Mouse (Mus musculus) MEL (cell line): ENCODE results near the gene Col4a3bp.
A peak's percentile ranks its signal among the peaks of the same experiment; 100 is the strongest.

ENCODE experiments used
- CTCF ChIP-seq, 3 experiments: IDR thresholded peaks in 2 of 3; conservative IDR thresholded peaks in 1 of 3; 2 replicates each; pipeline ENCODE4 v1.5.1; 2011 to 2012; ENCODE audit warnings: low read length in 3 of 3, low read depth in 2 of 3, mild to moderate bottlenecking in 2 of 3, improper control_type of control experiment in 1 of 3, inconsistent platforms in 1 of 3, mixed read lengths in 1 of 3, moderate library complexity in 1 of 3; ENCODE audit not compliant: control insufficient read depth in 1 of 3, insufficient read depth in 1 of 3, poor library complexity in 1 of 3, severe bottlenecking in 1 of 3
- POLR2A ChIP-seq, 2 experiments: IDR thresholded peaks; 2 replicates each; pipeline ENCODE4 v1.6.1; 2011 to 2012; ENCODE audit warnings: low read length in 2 of 2, mild to moderate bottlenecking in 2 of 2, control low read depth in 1 of 2, improper control_type of control experiment in 1 of 2, low read depth in 1 of 2, moderate library complexity in 1 of 2; ENCODE audit not compliant: control insufficient read depth in 1 of 2, insufficient read depth in 1 of 2, poor library complexity in 1 of 2

- TF ChIP-seq CTCF (IDR thresholded peaks at IDR 0.05 in 2 of 3, conservative IDR thresholded peaks at IDR 0.05 in 1 of 3; ENCODE audit: control insufficient read depth in 1 of 3, insufficient read depth in 1 of 3, low read depth in 2 of 3, low read length in 3 of 3, poor library complexity in 1 of 3, severe bottlenecking in 1 of 3) (peak; percentile 6 to 90 (median 55); a peak in 4 of 6 replicates), POLR2A (IDR thresholded peaks at IDR 0.05; ENCODE audit: control insufficient read depth in 1 of 2, insufficient read depth in 1 of 2, low read depth in 1 of 2, low read length in 2 of 2, poor library complexity in 1 of 2) (no peak)
Observed at GRCm38 (mm10) chr13:96593621-96594020, 51.2 kb downstream of the Col4a3bp start.
